Mouse (Mus musculus) bone marrow, adult 2 months (tissue): ENCODE results near the gene Crtac1.

ENCODE experiments used
- CTCF ChIP-seq: fragments of 200-500 bp; IDR thresholded peaks from 2 replicates; pipeline ENCODE4 v1.5.1; 2011; ENCODE audit warnings: low read length, control low read depth; ENCODE audit not compliant: control insufficient read depth, insufficient read depth
- POLR2A ChIP-seq: fragments of 200-500 bp; IDR thresholded peaks from 2 replicates; pipeline ENCODE4 v1.6.1; 2011; ENCODE audit warnings: low read depth, mild to moderate bottlenecking, control low read depth, low read length, borderline replicate concordance; ENCODE audit not compliant: control insufficient read depth

- TF ChIP-seq POLR2A (no peak), CTCF (no peak)
Observed at GRCm38 (mm10) chr19:42459512-42459911, 27.9 kb upstream of the Crtac1 start.
